Mouse (Mus musculus): ENCODE data around the gene Lsmem1. TPM values are rescaled to one million over a fixed set of nuclear protein-coding genes. Genes with fewer than 3 reads are reported as not detected.
A peak's percentile ranks its signal among the peaks of the same experiment; 100 is the strongest.
"Not testable (repeated sequence)": the region's sequence is repeated elsewhere in the genome, so short reads cannot be mapped to it uniquely, and the experiment has no call there.

Gene Lsmem1
- polyA plus RNA-seq, 1 experiment from 2014 or later: not detected

DNA sequence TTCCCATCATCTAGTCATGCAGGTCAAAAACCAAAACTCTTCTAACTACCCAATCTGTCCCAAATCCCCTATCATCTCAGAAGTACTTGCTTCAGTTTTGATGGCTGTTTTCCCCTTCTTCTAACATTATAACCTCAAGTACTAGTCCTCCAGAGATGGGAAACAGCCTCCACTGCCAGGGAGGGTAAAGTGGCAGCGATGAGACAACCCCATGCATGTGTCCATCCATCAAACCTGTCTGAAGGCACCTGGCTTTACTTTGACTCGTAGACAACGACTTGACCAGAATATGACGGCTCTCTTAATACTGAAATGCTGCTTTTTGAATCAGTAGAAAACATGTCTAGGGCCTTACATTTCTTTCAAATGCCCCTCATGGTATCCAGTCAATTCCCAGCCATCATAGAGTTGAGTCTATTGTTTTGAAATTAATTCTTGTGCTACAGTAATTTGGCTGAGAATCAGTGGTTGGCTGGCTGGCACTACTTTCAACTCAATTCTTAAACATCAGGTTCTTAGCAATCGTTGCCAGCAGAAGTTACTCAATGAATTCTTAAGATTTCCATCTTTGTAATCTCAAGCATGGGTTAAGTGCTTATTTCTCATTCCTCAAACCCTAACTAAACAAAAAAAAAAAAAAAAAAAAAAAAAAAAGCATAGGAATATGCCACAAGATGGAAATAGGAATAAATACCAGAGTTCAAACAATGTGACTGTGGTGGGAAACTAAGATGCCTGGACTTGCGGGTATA lies 1.4 kb upstream of the Lsmem1 start:
- H3K9me3 ChIP-seq (ENCODE audit: control insufficient read depth, low read length): no peaks in the 10 kb centered on the region
- ATAC-seq (replicated peaks; ENCODE audit: low FRiP score): no peak

GRCm38 (mm10) chr12:40199795-40200402 lies 609 bp upstream of the Lsmem1 start:
- no peak overlapping the region for H3K27ac ChIP-seq (ENCODE audit: low read depth, low read length)
- DNase-seq (ENCODE audit: low spot score) (peak; percentile 69), ATAC-seq (replicated peaks; ENCODE audit: low FRiP score) (no peak; the same call in 1 of the 2 replicates)

More for the DNA sequence above, 1.4 kb upstream of the Lsmem1 start:
- Histone ChIP-seq H3K27me3 (ENCODE audit: control insufficient read depth, insufficient read depth, low read length) (no peaks in the 10 kb centered on the region), H3K4me2 (ENCODE audit: low read depth, low read length, severe bottlenecking) (no peak overlapping the region), H3K4me3 (ENCODE audit: low read depth, low read length) (no peak overlapping the region), H3K36me3 (ENCODE audit: control insufficient read depth, insufficient read depth, low read length) (peaks cover 2% of the 10 kb centered on the region; the same call in 1 of the 2 replicates), H3K9ac (ENCODE audit: low read length) (no peak overlapping the region), H3K27ac (ENCODE audit: low read depth, low read length) (no peak overlapping the region), H3K4me1 (replicated peaks; ENCODE audit: control insufficient read depth, insufficient read depth, low read length) (no peaks in the 10 kb centered on the region)
- no peak for DNase-seq (ENCODE audit: low spot score)
- 93% methylated on average over 6 of the region's 6 CpGs for WGBS

DNA sequence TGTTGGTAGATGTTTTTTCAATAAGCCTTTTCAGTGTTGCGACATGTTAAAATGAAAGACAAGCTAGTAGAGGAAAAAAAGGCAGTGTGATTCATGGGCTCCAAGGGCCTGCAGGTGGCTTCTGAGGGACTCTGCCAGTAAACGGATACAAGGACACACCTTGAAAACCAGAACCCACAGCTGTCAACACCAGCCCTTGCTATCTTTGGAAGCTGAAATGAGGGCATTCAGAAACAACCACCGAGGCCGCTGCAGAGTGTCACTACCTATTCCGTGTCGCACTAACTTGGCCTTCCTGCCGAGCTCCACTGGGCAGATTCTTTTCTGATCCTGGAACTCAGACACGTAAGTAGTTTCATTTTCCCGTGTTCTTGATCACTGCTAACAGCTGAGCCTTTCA lies 863 bp downstream of the Lsmem1 start:
- Histone ChIP-seq H3K27ac (ENCODE audit: low read depth, low read length) (no peak overlapping the region), H3K4me3 (ENCODE audit: low read depth, low read length) (no peak overlapping the region), H3K27me3 (ENCODE audit: control insufficient read depth, insufficient read depth, low read length) (no peaks in the 10 kb centered on the region), H3K4me1 (replicated peaks; ENCODE audit: control insufficient read depth, insufficient read depth, low read length) (no peaks in the 10 kb centered on the region), H3K4me2 (ENCODE audit: low read depth, low read length, severe bottlenecking) (no peak overlapping the region), H3K36me3 (ENCODE audit: control insufficient read depth, insufficient read depth, low read length) (no peaks in the 10 kb centered on the region; the same call in 1 of the 2 replicates), H3K9ac (ENCODE audit: low read length) (no peak overlapping the region), H3K9me3 (ENCODE audit: control insufficient read depth, low read length) (no peaks in the 10 kb centered on the region)
- ATAC-seq (replicated peaks; ENCODE audit: low FRiP score): no peak
- no peak for DNase-seq (ENCODE audit: low spot score)
- 91% methylated on average over 9 of the region's 9 CpGs for WGBS

More at GRCm38 (mm10) chr12:40199795-40200402, 609 bp upstream of the Lsmem1 start:
- no peaks in the 10 kb centered on the region for H3K9me3 ChIP-seq (ENCODE audit: control insufficient read depth, low read length)
- no peak overlapping the region for H3K4me2 ChIP-seq (ENCODE audit: low read depth, low read length, severe bottlenecking)
- no peaks in the 10 kb centered on the region for H3K4me1 ChIP-seq (replicated peaks; ENCODE audit: control insufficient read depth, insufficient read depth, low read length)
- no peaks in the 10 kb centered on the region for H3K27me3 ChIP-seq (ENCODE audit: control insufficient read depth, insufficient read depth, low read length)
- H3K36me3 ChIP-seq (ENCODE audit: control insufficient read depth, insufficient read depth, low read length): peaks cover 2% of the 10 kb centered on the region; the same call in 1 of the 2 replicates
- H3K9ac ChIP-seq (ENCODE audit: low read length): no peak overlapping the region
- 51% methylated on average over 7 of the region's 7 CpGs for whole genome bisulfite sequencing
- H3K4me3 ChIP-seq (ENCODE audit: low read depth, low read length): no peak overlapping the region

DNA sequence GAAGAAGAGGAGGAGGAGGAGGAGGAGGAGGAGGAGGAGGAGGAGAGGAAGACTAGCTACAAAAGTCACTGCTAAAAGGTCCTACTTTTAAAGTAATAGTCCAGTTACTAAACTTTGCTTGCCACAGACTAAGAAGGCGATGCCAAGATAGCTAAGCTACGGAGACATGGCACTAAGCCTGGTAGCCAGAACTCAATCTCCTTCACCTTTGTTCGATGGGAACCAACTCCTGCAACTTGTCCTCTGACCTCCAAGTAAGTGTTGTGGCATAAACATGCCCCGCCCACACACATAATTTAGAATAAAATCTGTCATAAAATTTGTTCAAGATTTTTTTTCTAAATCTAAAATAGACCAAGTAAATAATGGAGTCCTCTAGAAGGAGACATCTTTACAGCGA lies 1.3 kb downstream of the Lsmem1 start:
- Histone ChIP-seq H3K9ac (ENCODE audit: low read length) (no peak overlapping the region), H3K4me2 (ENCODE audit: low read depth, low read length, severe bottlenecking) (no peak overlapping the region), H3K4me1 (replicated peaks; ENCODE audit: control insufficient read depth, insufficient read depth, low read length) (no peaks in the 10 kb centered on the region), H3K9me3 (ENCODE audit: control insufficient read depth, low read length) (no peaks in the 10 kb centered on the region), H3K4me3 (ENCODE audit: low read depth, low read length) (no peak overlapping the region), H3K27me3 (ENCODE audit: control insufficient read depth, insufficient read depth, low read length) (no peaks in the 10 kb centered on the region), H3K27ac (ENCODE audit: low read depth, low read length) (no peak overlapping the region), H3K36me3 (ENCODE audit: control insufficient read depth, insufficient read depth, low read length) (no peaks in the 10 kb centered on the region; the same call in 1 of the 2 replicates)
- WGBS: 94% methylated on average over 5 of the region's 5 CpGs
- ATAC-seq (replicated peaks; ENCODE audit: low FRiP score): no peak
- DNase-seq (ENCODE audit: low spot score): no peak

DNA sequence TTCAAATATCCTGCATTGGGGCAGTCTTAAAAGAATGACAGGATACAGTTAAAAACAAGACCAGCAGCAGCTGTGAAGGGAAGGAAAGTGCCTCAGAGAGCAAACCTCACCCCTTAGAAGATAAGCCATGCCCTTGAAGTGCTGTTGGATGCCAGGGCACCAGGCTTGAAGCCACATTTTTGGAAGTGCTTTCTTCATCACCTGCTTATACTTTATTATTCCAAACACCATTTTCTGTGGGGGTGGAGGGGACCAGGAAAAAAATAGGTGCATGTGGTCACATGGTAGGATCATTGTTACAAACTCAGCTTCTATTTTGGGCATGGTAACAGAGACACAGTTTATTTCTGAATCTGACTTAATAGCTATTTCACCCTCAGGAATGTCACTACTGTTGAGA lies 1.8 kb downstream of the Lsmem1 start:
- Histone ChIP-seq H3K4me2 (ENCODE audit: low read depth, low read length, severe bottlenecking) (no peak overlapping the region), H3K27me3 (ENCODE audit: control insufficient read depth, insufficient read depth, low read length) (no peaks in the 10 kb centered on the region), H3K9ac (ENCODE audit: low read length) (no peak overlapping the region), H3K9me3 (ENCODE audit: control insufficient read depth, low read length) (no peaks in the 10 kb centered on the region), H3K4me3 (ENCODE audit: low read depth, low read length) (no peak overlapping the region), H3K27ac (ENCODE audit: low read depth, low read length) (no peak overlapping the region), H3K36me3 (ENCODE audit: control insufficient read depth, insufficient read depth, low read length) (no peaks in the 10 kb centered on the region; the same call in 1 of the 2 replicates), H3K4me1 (replicated peaks; ENCODE audit: control insufficient read depth, insufficient read depth, low read length) (no peaks in the 10 kb centered on the region)
- no peak for DNase-seq (ENCODE audit: low spot score)
- no peak for ATAC-seq (replicated peaks; ENCODE audit: low FRiP score)

GRCm38 (mm10) chr12:40185474-40185873 lies 13.8 kb downstream of the Lsmem1 start:
- Histone ChIP-seq H3K4me2 (ENCODE audit: low read depth, low read length, severe bottlenecking) (no peak overlapping the region), H3K9ac (ENCODE audit: low read length) (no peak overlapping the region), H3K4me3 (ENCODE audit: low read depth, low read length) (no peak overlapping the region), H3K27me3 (ENCODE audit: control insufficient read depth, insufficient read depth, low read length) (no peaks in the 10 kb centered on the region), H3K36me3 (ENCODE audit: control insufficient read depth, insufficient read depth, low read length) (no peaks in the 10 kb centered on the region), H3K9me3 (ENCODE audit: control insufficient read depth, low read length) (no peaks in the 10 kb centered on the region), H3K27ac (ENCODE audit: low read depth, low read length) (no peak overlapping the region), H3K4me1 (replicated peaks; ENCODE audit: control insufficient read depth, insufficient read depth, low read length) (no peaks in the 10 kb centered on the region)
- DNase-seq (ENCODE audit: low spot score) (no peak), ATAC-seq (replicated peaks; ENCODE audit: low FRiP score) (no peak)
- 88% methylated on average over 3 of the region's 3 CpGs for WGBS

GRCm38 (mm10) chr12:40177089-40177488 lies 22.2 kb downstream of the Lsmem1 start:
- Histone ChIP-seq H3K9me3 (ENCODE audit: control insufficient read depth, low read length) (no peaks in the 10 kb centered on the region), H3K36me3 (ENCODE audit: control insufficient read depth, insufficient read depth, low read length) (no peaks in the 10 kb centered on the region), H3K9ac (ENCODE audit: low read length) (no peak overlapping the region), H3K27ac (ENCODE audit: low read depth, low read length) (no peak overlapping the region), H3K27me3 (ENCODE audit: control insufficient read depth, insufficient read depth, low read length) (no peaks in the 10 kb centered on the region), H3K4me2 (ENCODE audit: low read depth, low read length, severe bottlenecking) (no peak overlapping the region), H3K4me3 (ENCODE audit: low read depth, low read length) (no peak overlapping the region), H3K4me1 (replicated peaks; ENCODE audit: control insufficient read depth, insufficient read depth, low read length) (no peaks in the 10 kb centered on the region)
- ATAC-seq (replicated peaks; ENCODE audit: low FRiP score): no peak
- 55% methylated on average over 6 of the region's 6 CpGs for WGBS
- DNase-seq (ENCODE audit: low spot score): no peak

DNA sequence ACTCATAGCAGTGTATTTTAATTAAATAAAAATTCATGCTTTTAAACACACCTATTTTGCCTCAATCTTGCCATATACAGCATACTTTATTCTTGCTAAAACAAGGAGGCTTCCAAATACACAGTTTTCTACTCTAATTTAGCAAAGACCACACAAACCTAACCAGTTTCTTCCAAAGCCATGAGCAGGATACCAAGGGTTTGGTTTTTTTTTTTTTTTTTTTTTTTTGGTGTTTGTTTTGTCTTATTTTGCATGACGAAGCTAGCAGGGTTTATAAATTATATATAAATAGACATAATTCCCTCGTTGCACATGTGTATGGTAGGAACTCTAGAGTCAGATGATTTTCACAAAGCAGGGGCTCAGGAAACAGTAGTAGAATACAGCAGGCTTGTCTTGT lies 23.1 kb downstream of the Lsmem1 start:
- Histone ChIP-seq H3K4me3 (ENCODE audit: low read depth, low read length) (no peak overlapping the region), H3K4me2 (ENCODE audit: low read depth, low read length, severe bottlenecking) (no peak overlapping the region), H3K27me3 (ENCODE audit: control insufficient read depth, insufficient read depth, low read length) (no peaks in the 10 kb centered on the region), H3K36me3 (ENCODE audit: control insufficient read depth, insufficient read depth, low read length) (no peaks in the 10 kb centered on the region), H3K9me3 (ENCODE audit: control insufficient read depth, low read length) (no peaks in the 10 kb centered on the region), H3K27ac (ENCODE audit: low read depth, low read length) (no peak overlapping the region), H3K9ac (ENCODE audit: low read length) (no peak overlapping the region), H3K4me1 (replicated peaks; ENCODE audit: control insufficient read depth, insufficient read depth, low read length) (no peaks in the 10 kb centered on the region)
- 85% methylated on average over 2 of the region's 2 CpGs for WGBS
- no peak for ATAC-seq (replicated peaks; ENCODE audit: low FRiP score)
- DNase-seq (ENCODE audit: low spot score): no peak

DNA sequence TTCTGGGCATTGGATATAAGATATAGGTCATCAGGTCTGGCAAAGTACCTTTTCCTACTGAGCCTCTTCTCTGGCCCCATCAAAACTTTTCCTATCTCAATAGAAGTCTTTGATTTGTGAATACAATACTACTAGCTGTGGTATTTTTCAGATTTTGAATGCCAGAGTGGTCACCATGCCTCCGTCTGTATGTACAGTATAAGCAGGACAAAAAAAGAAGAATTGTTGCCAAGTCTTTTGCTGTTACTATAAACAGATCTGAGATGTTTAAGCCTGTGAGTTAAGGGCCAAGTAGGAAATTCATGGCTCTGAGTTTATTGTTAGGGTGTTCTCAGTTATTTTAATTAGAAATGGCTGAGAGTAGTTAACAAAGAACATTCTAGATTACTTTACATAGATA lies 24.1 kb downstream of the Lsmem1 start:
- H3K9ac ChIP-seq (ENCODE audit: low read length): not testable (repeated sequence)
- 76% methylated on average over 1 of the region's 1 CpGs for WGBS

More for the DNA sequence above, 24.1 kb downstream of the Lsmem1 start:
- not testable (repeated sequence) for H3K9me3 ChIP-seq (ENCODE audit: control insufficient read depth, low read length); H3K4me1 ChIP-seq (replicated peaks; ENCODE audit: control insufficient read depth, insufficient read depth, low read length); DNase-seq (ENCODE audit: low spot score); H3K27me3 ChIP-seq (ENCODE audit: control insufficient read depth, insufficient read depth, low read length); H3K36me3 ChIP-seq (ENCODE audit: control insufficient read depth, insufficient read depth, low read length); H3K4me3 ChIP-seq (ENCODE audit: low read depth, low read length); H3K4me2 ChIP-seq (ENCODE audit: low read depth, low read length, severe bottlenecking); H3K27ac ChIP-seq (ENCODE audit: low read depth, low read length); ATAC-seq (replicated peaks; ENCODE audit: low FRiP score)
